Mouse (Mus musculus) MEL (cell line): ENCODE results near the gene Fhit. TPM values are rescaled to one million over a fixed set of nuclear protein-coding genes. Genes with fewer than 3 reads are reported as not detected.

Experiments used
- DNase-seq: peaks from one replicate; pipeline ENCODE4 v3.0.0; 2011; ENCODE audit warnings: low read depth, low spot score
- H3K27ac ChIP-seq: 2 replicates; pipeline ENCODE4 v1.5.1; 2012; ENCODE audit warnings: low read depth, mild to moderate bottlenecking, control low read depth, low read length, moderate library complexity; ENCODE audit not compliant: control insufficient read depth
- H3K27me3 ChIP-seq, 2 experiments: fragments of 150-350 bp in 1 of 2; sonication (generic) in 1 of 2; 2 replicates each; pipeline ENCODE4 v1.6.1; 2012; ENCODE audit warnings: low read length in 2 of 2, mild to moderate bottlenecking in 2 of 2, improper control_type of control experiment in 1 of 2, moderate library complexity in 1 of 2; ENCODE audit not compliant: insufficient read depth in 2 of 2, control insufficient read depth in 1 of 2
- H3K36me3 ChIP-seq, 2 experiments: 2 replicates each; pipeline ENCODE4 v1.6.1; 2012 to 2014; ENCODE audit warnings: low read length in 2 of 2, improper control_type of control experiment in 1 of 2, inconsistent platforms in 1 of 2, mild to moderate bottlenecking in 1 of 2; ENCODE audit not compliant: insufficient read depth in 2 of 2, control insufficient read depth in 1 of 2
- H3K4me1 ChIP-seq, 2 experiments: fragments of 150-350 bp in 1 of 2; sonication (generic) in 1 of 2; 2 replicates each; pipeline ENCODE4 v1.6.1; 2012; ENCODE audit warnings: low read length in 2 of 2, improper control_type of control experiment in 1 of 2, mild to moderate bottlenecking in 1 of 2; ENCODE audit not compliant: insufficient read depth in 2 of 2, control insufficient read depth in 1 of 2
- H3K4me3 ChIP-seq, 2 experiments: fragments of 150-350 bp in 1 of 2; sonication (generic) in 1 of 2; 2 replicates each; pipeline ENCODE4 v1.5.1; 2012; ENCODE audit warnings: low read depth in 2 of 2, low read length in 2 of 2, mild to moderate bottlenecking in 2 of 2, moderate library complexity in 2 of 2, control low read depth in 1 of 2, improper control_type of control experiment in 1 of 2; ENCODE audit not compliant: control insufficient read depth in 1 of 2, insufficient read depth in 1 of 2
- H3K79me2 ChIP-seq: 2 replicates; pipeline ENCODE4 v1.6.1; 2012; ENCODE audit warnings: mild to moderate bottlenecking, low read length, moderate library complexity; ENCODE audit not compliant: control insufficient read depth, poor library complexity, insufficient read depth
- H3K9ac ChIP-seq: 2 replicates; pipeline ENCODE4 v1.6.1; 2012; ENCODE audit warnings: low read depth, mild to moderate bottlenecking, control low read depth, low read length, moderate library complexity; ENCODE audit not compliant: control insufficient read depth, poor library complexity, severe bottlenecking
- H3K9me3 ChIP-seq: fragments of 150-350 bp; sonication (generic); replicated peaks from 2 replicates; pipeline ENCODE4 v1.6.1; 2012; ENCODE audit warnings: mild to moderate bottlenecking, low read length, improper control_type of control experiment, moderate library complexity; ENCODE audit not compliant: insufficient read depth
- CHD1 ChIP-seq: IDR thresholded peaks from 2 replicates; pipeline ENCODE4 v1.6.1; 2012; ENCODE audit warnings: low read depth, mild to moderate bottlenecking, inconsistent platforms, low read length, improper control_type of control experiment
- CHD2 ChIP-seq: IDR thresholded peaks from 2 replicates; pipeline ENCODE4 v1.6.1; 2011; ENCODE audit warnings: low read length, improper control_type of control experiment
- ETS1 ChIP-seq: IDR thresholded peaks from 2 replicates; pipeline ENCODE4 v1.6.1; 2012; ENCODE audit warnings: low read depth, mild to moderate bottlenecking, inconsistent platforms, low read length, improper control_type of control experiment, moderate library complexity
- HCFC1 ChIP-seq: IDR thresholded peaks from 2 replicates; pipeline ENCODE4 v1.6.1; 2012; ENCODE audit warnings: low read depth, mild to moderate bottlenecking, inconsistent platforms, low read length, improper control_type of control experiment, moderate library complexity
- JUND ChIP-seq: IDR thresholded peaks from 2 replicates; pipeline ENCODE4 v1.6.1; 2011; ENCODE audit warnings: low read depth, mild to moderate bottlenecking, improper control_type of control experiment, low read length
- MAFK ChIP-seq: IDR thresholded peaks from 2 replicates; pipeline ENCODE4 v1.6.1; 2011; ENCODE audit warnings: low read depth, mild to moderate bottlenecking, low read length, improper control_type of control experiment, borderline replicate concordance
- MEF2A ChIP-seq: IDR thresholded peaks from 2 replicates; pipeline ENCODE4 v1.6.1; 2014; ENCODE audit warnings: low read depth, mild to moderate bottlenecking, inconsistent platforms, low read length, improper control_type of control experiment; ENCODE audit not compliant: poor library complexity, insufficient replicate concordance, severe bottlenecking; ENCODE audit errors: extremely low read depth
- MXI1 ChIP-seq: IDR thresholded peaks from 2 replicates; pipeline ENCODE4 v1.6.1; 2011; ENCODE audit warnings: mild to moderate bottlenecking, low read depth, low read length, improper control_type of control experiment
- NRF1 ChIP-seq: IDR thresholded peaks from 2 replicates; pipeline ENCODE4 v1.6.1; 2014; ENCODE audit warnings: low read depth, mild to moderate bottlenecking, inconsistent platforms, low read length, improper control_type of control experiment, moderate library complexity; ENCODE audit not compliant: poor library complexity, insufficient read depth, severe bottlenecking
- POLR2A ChIP-seq, 2 experiments: IDR thresholded peaks; 2 replicates each; pipeline ENCODE4 v1.6.1; 2011 to 2012; ENCODE audit warnings: low read length in 2 of 2, mild to moderate bottlenecking in 2 of 2, control low read depth in 1 of 2, improper control_type of control experiment in 1 of 2, low read depth in 1 of 2, moderate library complexity in 1 of 2; ENCODE audit not compliant: control insufficient read depth in 1 of 2, insufficient read depth in 1 of 2, poor library complexity in 1 of 2
- POLR2AphosphoS2 ChIP-seq: IDR thresholded peaks from 2 replicates; pipeline ENCODE4 v1.6.1; 2011; ENCODE audit warnings: low read length, improper control_type of control experiment
- TAL1 ChIP-seq: IDR thresholded peaks from 2 replicates; pipeline ENCODE4 v1.6.1; 2012; ENCODE audit warnings: mild to moderate bottlenecking, inconsistent platforms, low read length, moderate library complexity, mixed read lengths
- TCF12 ChIP-seq: IDR thresholded peaks from 2 replicates; pipeline ENCODE4 v1.6.1; 2014; ENCODE audit warnings: low read depth, mild to moderate bottlenecking, inconsistent platforms, low read length, improper control_type of control experiment, moderate library complexity
- USF1 ChIP-seq: IDR thresholded peaks from 2 replicates; pipeline ENCODE4 v1.6.1; 2014; ENCODE audit warnings: low read depth, mild to moderate bottlenecking, inconsistent platforms, low read length, improper control_type of control experiment, moderate library complexity
- ZKSCAN1 ChIP-seq: IDR thresholded peaks from 2 replicates; pipeline ENCODE4 v1.6.1; 2012; ENCODE audit warnings: low read depth, mild to moderate bottlenecking, inconsistent platforms, low read length, improper control_type of control experiment, moderate library complexity
- polyA plus RNA-seq, 2 experiments: library from polyadenylated mRNA; stranded (reverse) in 1 of 2; unstranded in 1 of 2; fragments of >175 nt in 1 of 2; fragments of >200 nt in 1 of 2; gene quantifications; 2 replicates each; pipeline versions ENCODE4 v1.2.1 to v1.2.4; 2012; ENCODE audit warnings: low replicate concordance in 2 of 2, low read depth in 1 of 2; ENCODE audit not compliant: insufficient read length in 2 of 2, insufficient read depth in 1 of 2, missing spikeins in 1 of 2
- total RNA-seq: library from RNA; depleted of rRNA; stranded (reverse); fragments of 300-350 nt; gene quantifications from 2 replicates; pipeline ENCODE4 v1.2.3, GENCODE M21; 2012

The Fhit gene
- total and polyA plus RNA-seq, 3 experiments: 0.77 to 1.3 TPM; not detected in 1

GRCm38 (mm10) chr14:10035682-10036081, 1126.2 kb downstream of the Fhit start:
- Histone ChIP-seq H3K36me3 (no peaks in the 10 kb centered on the region), H3K27me3 (no peaks in the 10 kb centered on the region), H3K4me1 (no peaks in the 10 kb centered on the region), H3K9ac (no peak overlapping the region), H3K79me2 (no peaks in the 10 kb centered on the region), H3K4me3 (no peak overlapping the region), H3K9me3 (no peaks in the 10 kb centered on the region), H3K27ac (no peak overlapping the region)
- no peak for DNase-seq
- TF ChIP-seq MEF2A: no peak
- TF ChIP-seq CHD2: no peak
- no peak for TF ChIP-seq TAL1
- TF ChIP-seq CHD1: no peak
- TF ChIP-seq MAFK: no peak
- TF ChIP-seq HCFC1: no peak
- TF ChIP-seq POLR2AphosphoS2: no peak
- TF ChIP-seq TCF12: no peak

GRCm38 (mm10) chr14:10035270-10035669, 1126.6 kb downstream of the Fhit start:
- no peaks in the 10 kb centered on the region for H3K27me3 ChIP-seq
- no peaks in the 10 kb centered on the region for H3K4me1 ChIP-seq
- no peak overlapping the region for H3K9ac ChIP-seq
- no peaks in the 10 kb centered on the region for H3K36me3 ChIP-seq
- H3K27ac ChIP-seq: no peak overlapping the region
- H3K79me2 ChIP-seq: no peaks in the 10 kb centered on the region
- no peak overlapping the region for H3K4me3 ChIP-seq
- DNase-seq: no peak
- no peaks in the 10 kb centered on the region for H3K9me3 ChIP-seq
- TF ChIP-seq POLR2A (IDR thresholded peaks at IDR 0.05; ENCODE audit: control insufficient read depth in 1 of 2, insufficient read depth in 1 of 2, low read depth in 1 of 2, low read length in 2 of 2, poor library complexity in 1 of 2) (no peak), ETS1 (no peak), CHD2 (no peak), TCF12 (no peak), MXI1 (no peak), JUND (no peak), NRF1 (no peak)

GRCm38 (mm10) chr14:10023382-10023781, 1138.5 kb downstream of the Fhit start:
- no peak overlapping the region for H3K9ac ChIP-seq
- DNase-seq: no peak
- no peaks in the 10 kb centered on the region for H3K27me3 ChIP-seq
- H3K36me3 ChIP-seq: no peaks in the 10 kb centered on the region
- H3K9me3 ChIP-seq: no peaks in the 10 kb centered on the region
- H3K27ac ChIP-seq: no peak overlapping the region
- H3K79me2 ChIP-seq: no peaks in the 10 kb centered on the region
- H3K4me3 ChIP-seq: no peak overlapping the region
- TF ChIP-seq ZKSCAN1 (no peak), USF1 (no peak)
- H3K4me1 ChIP-seq: no peaks in the 10 kb centered on the region
